Mouse (Mus musculus): ENCODE measurements around the gene Capza1. TPM values are rescaled to one million over a fixed set of nuclear protein-coding genes. Genes with fewer than 3 reads are reported as not detected.

The Capza1 gene
- polyA plus RNA-seq, 1 experiment from 2014 or later: 149 TPM

DNA sequence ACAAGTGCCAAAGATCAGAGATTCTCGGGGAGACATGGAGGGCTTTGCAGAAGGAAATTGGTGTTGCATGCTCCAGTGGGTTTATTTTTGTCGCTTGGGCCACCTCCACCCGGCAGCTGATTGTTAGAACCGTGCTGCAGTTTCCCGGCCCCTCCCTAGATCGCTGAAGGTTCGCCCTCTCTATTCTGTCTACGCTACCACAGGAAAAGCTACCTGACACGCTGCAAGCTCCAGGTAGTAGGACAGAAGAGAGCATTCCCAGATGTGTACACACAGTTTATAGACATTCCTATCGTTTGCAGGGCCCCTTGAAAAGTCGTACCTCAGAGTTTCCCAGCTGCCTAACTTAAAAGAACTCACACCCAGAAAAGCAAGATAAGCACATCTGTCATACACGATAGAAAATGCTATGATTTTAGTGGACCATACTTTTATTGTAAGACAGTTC, 1.1 kb upstream of the Capza1 start:
- peak overlapping the region; percentile 96 for H3K27ac ChIP-seq (ENCODE audit: low read length)
- peak overlapping the region; percentile 81 for H3K4me2 ChIP-seq (ENCODE audit: low read length)
- H3K4me3 ChIP-seq (ENCODE audit: low read depth, low read length): peak overlapping the region; percentile 96
- H3K9ac ChIP-seq (ENCODE audit: low read depth, low read length): peak overlapping the region; percentile 98
- peaks cover 7% of the 10 kb centered on the region for H3K36me3 ChIP-seq (ENCODE audit: control insufficient read depth, insufficient read depth, low read length)
- 2% methylated on average over 12 of the region's 12 CpGs for WGBS
- H3K4me1 ChIP-seq (ENCODE audit: control insufficient read depth, insufficient read depth, low read length): peaks cover 34% of the 10 kb centered on the region
- no peaks in the 10 kb centered on the region for H3K27me3 ChIP-seq (ENCODE audit: control insufficient read depth, insufficient read depth, low read depth, low read length)
- ATAC-seq: peak; percentile 26
- no peaks in the 10 kb centered on the region for H3K9me3 ChIP-seq (replicated peaks; ENCODE audit: control insufficient read depth, low read length, poor library complexity, severe bottlenecking)

DNA sequence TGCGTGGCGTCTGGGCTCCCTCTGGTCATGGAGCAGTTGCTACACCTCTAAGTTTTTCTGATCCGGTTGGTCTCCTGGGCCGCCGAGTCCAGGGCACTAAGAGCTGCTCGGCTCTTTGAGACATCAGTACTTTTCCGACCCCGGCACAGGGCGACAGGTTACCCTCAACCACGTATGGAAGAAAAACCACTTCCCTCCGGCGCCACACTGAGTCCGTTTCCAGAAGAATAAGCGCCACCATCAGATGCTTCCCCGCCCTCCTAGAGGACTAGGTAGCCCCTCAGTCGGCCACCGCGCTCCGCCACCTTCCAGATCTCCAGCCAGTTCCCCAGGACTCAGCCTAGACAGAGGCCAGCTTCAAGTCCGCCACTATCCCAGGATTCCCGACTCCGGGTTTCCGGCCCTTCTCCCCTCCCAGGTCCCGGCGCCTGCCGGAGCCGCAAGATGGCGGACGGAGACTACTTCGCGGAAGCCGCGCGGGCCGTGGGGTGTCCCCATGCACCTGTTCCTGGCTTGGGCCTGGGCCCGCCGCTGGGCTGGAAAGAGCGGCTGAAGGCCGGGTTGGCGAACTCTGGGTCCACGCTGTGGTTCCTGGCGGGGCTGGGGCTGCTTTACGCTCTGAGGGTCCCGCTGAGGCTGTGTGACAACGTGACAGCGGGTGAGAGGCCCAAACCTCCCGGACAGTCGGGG, 491 bp upstream of the Capza1 start:
- ATAC-seq: peak; percentile 96
- H3K9me3 ChIP-seq (replicated peaks; ENCODE audit: control insufficient read depth, low read length, poor library complexity, severe bottlenecking): no peaks in the 10 kb centered on the region
- H3K27me3 ChIP-seq (ENCODE audit: control insufficient read depth, insufficient read depth, low read depth, low read length): no peaks in the 10 kb centered on the region
- H3K9ac ChIP-seq (ENCODE audit: low read depth, low read length): peak overlapping the region; percentile 98
- peak overlapping the region; percentile 96 for H3K27ac ChIP-seq (ENCODE audit: low read length)
- peaks cover 34% of the 10 kb centered on the region for H3K4me1 ChIP-seq (ENCODE audit: control insufficient read depth, insufficient read depth, low read length)
- peaks cover 6% of the 10 kb centered on the region for H3K36me3 ChIP-seq (ENCODE audit: control insufficient read depth, insufficient read depth, low read length)
- peak overlapping the region; percentile 81 for H3K4me2 ChIP-seq (ENCODE audit: low read length)
- under 1% methylated on average over 48 of the region's 48 CpGs for WGBS
- H3K4me3 ChIP-seq (ENCODE audit: low read depth, low read length): peak overlapping the region; percentile 96

DNA sequence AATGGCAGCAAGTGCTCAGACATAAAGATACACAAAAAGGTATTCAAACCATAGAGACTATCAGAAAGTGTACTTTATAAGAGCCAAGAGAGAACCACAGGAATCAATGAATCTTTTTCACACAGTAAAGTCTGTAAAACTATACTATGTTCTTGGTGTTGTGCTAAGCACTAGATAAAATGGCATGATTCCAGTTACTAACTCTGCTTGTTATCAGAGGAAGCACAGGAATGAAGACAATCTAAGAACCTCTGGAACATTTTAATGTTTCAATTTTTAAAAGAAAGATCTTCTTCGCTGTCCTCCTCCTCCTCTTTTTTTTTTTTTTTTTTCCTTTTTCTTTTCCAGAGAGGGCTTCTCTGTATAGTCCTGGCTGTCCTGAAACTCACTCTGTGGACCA, 5.7 kb downstream of the Capza1 start:
- H3K36me3 ChIP-seq (ENCODE audit: control insufficient read depth, insufficient read depth, low read length): no peaks in the 10 kb centered on the region
- 100% methylated on average over 1 of the region's 1 CpGs for WGBS
- ATAC-seq: no peak

DNA sequence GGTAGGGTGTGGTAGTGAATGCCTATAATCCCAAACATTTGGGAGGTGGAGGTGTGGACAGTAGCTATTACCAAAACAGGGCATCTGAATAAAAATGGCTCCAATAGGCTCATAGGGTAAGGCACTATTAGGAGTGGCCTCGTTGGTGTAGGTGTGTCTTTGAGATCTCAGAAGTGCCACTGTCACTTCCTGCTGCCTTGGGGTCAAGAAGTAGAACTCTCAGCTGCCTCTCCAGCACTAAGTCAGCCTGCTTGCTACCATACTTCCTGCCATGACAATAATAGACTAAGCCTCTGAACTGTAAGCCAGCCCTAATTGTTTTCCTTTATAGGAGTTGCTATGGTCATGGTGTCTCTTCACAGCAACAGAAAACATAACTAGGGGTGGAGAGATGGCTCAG, 8.2 kb downstream of the Capza1 start:
- Histone ChIP-seq H3K36me3 (ENCODE audit: control insufficient read depth, insufficient read depth, low read length) (no peaks in the 10 kb centered on the region), H3K9ac (ENCODE audit: low read depth, low read length) (no peak overlapping the region), H3K4me1 (ENCODE audit: control insufficient read depth, insufficient read depth, low read length) (peaks cover 3% of the 10 kb centered on the region), H3K27me3 (ENCODE audit: control insufficient read depth, insufficient read depth, low read depth, low read length) (no peaks in the 10 kb centered on the region), H3K27ac (ENCODE audit: low read length) (no peak overlapping the region), H3K9me3 (replicated peaks; ENCODE audit: control insufficient read depth, low read length, poor library complexity, severe bottlenecking) (no peaks in the 10 kb centered on the region), H3K4me3 (ENCODE audit: low read depth, low read length) (no peak overlapping the region), H3K4me2 (ENCODE audit: low read length) (no peak overlapping the region)
- WGBS: 88% methylated on average over 1 of the region's 1 CpGs
- no peak for ATAC-seq

More for the DNA sequence above, 5.7 kb downstream of the Capza1 start:
- H3K4me1 ChIP-seq (ENCODE audit: control insufficient read depth, insufficient read depth, low read length): peaks cover 24% of the 10 kb centered on the region
- H3K27me3 ChIP-seq (ENCODE audit: control insufficient read depth, insufficient read depth, low read depth, low read length): no peaks in the 10 kb centered on the region
- no peak overlapping the region for H3K4me2 ChIP-seq (ENCODE audit: low read length)
- H3K4me3 ChIP-seq (ENCODE audit: low read depth, low read length): no peak overlapping the region
- H3K27ac ChIP-seq (ENCODE audit: low read length): no peak overlapping the region
- H3K9ac ChIP-seq (ENCODE audit: low read depth, low read length): no peak overlapping the region
- H3K9me3 ChIP-seq (replicated peaks; ENCODE audit: control insufficient read depth, low read length, poor library complexity, severe bottlenecking): no peaks in the 10 kb centered on the region

DNA sequence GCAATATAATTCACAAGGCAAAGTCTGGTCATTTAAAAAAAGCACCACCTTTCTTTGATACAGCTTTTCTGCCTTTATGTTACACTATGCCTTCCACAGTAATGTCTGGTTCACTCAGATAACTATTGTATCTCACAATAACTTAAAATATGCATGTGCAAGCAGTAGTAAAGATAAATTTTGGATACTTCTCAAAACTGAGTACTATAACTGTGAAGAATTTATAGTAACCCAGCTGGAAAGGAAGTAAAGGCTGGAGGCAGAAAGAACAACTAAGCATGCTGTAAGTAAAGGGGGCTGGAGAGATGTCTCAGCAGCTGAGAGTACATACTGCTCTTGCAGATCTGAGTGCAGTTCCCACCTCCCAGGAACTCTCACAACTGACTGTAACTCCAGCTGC, 9.4 kb downstream of the Capza1 start:
- no peaks in the 10 kb centered on the region for H3K27me3 ChIP-seq (ENCODE audit: control insufficient read depth, insufficient read depth, low read depth, low read length)
- ATAC-seq: no peak

DNA sequence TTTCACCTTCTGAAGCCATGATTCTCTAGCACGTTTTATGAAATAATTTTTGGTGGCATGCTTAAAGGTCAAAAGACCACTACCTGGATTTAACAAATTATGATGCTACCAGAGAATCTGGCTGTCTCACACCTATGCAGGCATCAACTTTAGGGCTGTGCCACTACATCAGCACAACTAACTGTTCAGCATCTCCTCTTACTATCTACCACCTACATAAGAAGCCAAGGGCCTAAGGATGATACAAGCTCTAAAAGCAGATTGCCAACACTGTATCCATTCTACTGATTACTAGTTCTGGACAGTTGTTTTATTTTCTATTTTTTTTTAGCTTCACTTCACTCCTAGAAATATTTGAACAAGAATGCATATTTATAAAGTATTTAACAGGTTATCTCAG, 9.8 kb downstream of the Capza1 start:
- H3K27ac ChIP-seq (ENCODE audit: low read length): no peak overlapping the region
- H3K4me1 ChIP-seq (ENCODE audit: control insufficient read depth, insufficient read depth, low read length): no peaks in the 10 kb centered on the region
- H3K4me2 ChIP-seq (ENCODE audit: low read length): no peak overlapping the region
- H3K4me3 ChIP-seq (ENCODE audit: low read depth, low read length): no peak overlapping the region
- ATAC-seq: no peak
- no peaks in the 10 kb centered on the region for H3K9me3 ChIP-seq (replicated peaks; ENCODE audit: control insufficient read depth, low read length, poor library complexity, severe bottlenecking)
- H3K27me3 ChIP-seq (ENCODE audit: control insufficient read depth, insufficient read depth, low read depth, low read length): no peaks in the 10 kb centered on the region
- no peak overlapping the region for H3K9ac ChIP-seq (ENCODE audit: low read depth, low read length)
- 90% methylated on average over 1 of the region's 1 CpGs for WGBS
- H3K36me3 ChIP-seq (ENCODE audit: control insufficient read depth, insufficient read depth, low read length): no peaks in the 10 kb centered on the region

More for the DNA sequence above, 9.4 kb downstream of the Capza1 start:
- Histone ChIP-seq H3K4me1 (ENCODE audit: control insufficient read depth, insufficient read depth, low read length) (no peaks in the 10 kb centered on the region), H3K9ac (ENCODE audit: low read depth, low read length) (no peak overlapping the region), H3K27ac (ENCODE audit: low read length) (no peak overlapping the region), H3K36me3 (ENCODE audit: control insufficient read depth, insufficient read depth, low read length) (no peaks in the 10 kb centered on the region), H3K4me2 (ENCODE audit: low read length) (no peak overlapping the region), H3K4me3 (ENCODE audit: low read depth, low read length) (no peak overlapping the region), H3K9me3 (replicated peaks; ENCODE audit: control insufficient read depth, low read length, poor library complexity, severe bottlenecking) (no peaks in the 10 kb centered on the region)

DNA sequence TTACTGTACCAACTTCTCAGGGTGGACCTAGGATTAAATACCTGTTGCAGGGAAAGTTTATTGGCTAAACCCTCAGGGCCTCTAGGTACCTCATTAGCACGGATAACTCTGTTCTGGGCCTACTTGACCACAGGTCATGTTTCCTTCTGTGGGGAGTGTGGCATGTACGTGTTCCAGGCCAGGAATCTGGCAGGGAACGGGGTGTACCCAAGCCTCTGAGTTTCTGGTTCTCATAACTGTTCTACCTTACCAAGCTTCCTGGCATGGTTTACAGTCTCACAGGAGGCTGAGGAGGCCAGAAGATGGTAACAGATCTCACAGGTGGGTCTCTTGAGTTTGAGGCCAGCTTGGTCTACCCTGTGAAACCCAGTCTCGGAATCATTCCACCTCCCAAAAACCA, 17.7 kb downstream of the Capza1 start:
- Histone ChIP-seq H3K27ac (ENCODE audit: low read length) (no peak overlapping the region), H3K27me3 (ENCODE audit: control insufficient read depth, insufficient read depth, low read depth, low read length) (no peaks in the 10 kb centered on the region), H3K4me1 (ENCODE audit: control insufficient read depth, insufficient read depth, low read length) (no peaks in the 10 kb centered on the region), H3K9ac (ENCODE audit: low read depth, low read length) (no peak overlapping the region), H3K9me3 (replicated peaks; ENCODE audit: control insufficient read depth, low read length, poor library complexity, severe bottlenecking) (no peaks in the 10 kb centered on the region), H3K4me3 (ENCODE audit: low read depth, low read length) (no peak overlapping the region), H3K36me3 (ENCODE audit: control insufficient read depth, insufficient read depth, low read length) (peaks cover 10% of the 10 kb centered on the region), H3K4me2 (ENCODE audit: low read length) (no peak overlapping the region)
- no peak for ATAC-seq
- 95% methylated on average over 4 of the region's 4 CpGs for WGBS

DNA sequence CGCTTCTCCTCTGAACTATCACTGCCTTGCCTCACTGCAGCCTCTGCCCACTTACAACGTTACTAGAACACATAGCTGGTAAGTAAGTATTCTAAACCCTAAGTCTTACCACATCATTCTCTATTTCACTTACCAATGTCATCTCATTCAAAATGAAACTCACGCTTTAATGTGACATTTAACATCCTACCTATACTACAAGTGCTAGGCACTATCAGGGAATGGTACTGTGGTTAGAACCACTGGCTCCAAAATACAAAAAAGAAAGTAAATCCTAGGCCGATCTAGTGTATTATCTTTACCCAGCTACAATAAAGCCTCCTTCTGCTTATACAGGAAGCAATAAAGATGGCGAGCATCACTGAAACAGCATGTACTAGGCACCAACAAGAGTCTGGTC, 23.3 kb downstream of the Capza1 start:
- Histone ChIP-seq H3K4me3 (ENCODE audit: low read depth, low read length) (no peak overlapping the region), H3K9ac (ENCODE audit: low read depth, low read length) (no peak overlapping the region), H3K4me1 (ENCODE audit: control insufficient read depth, insufficient read depth, low read length) (no peaks in the 10 kb centered on the region), H3K9me3 (replicated peaks; ENCODE audit: control insufficient read depth, low read length, poor library complexity, severe bottlenecking) (no peaks in the 10 kb centered on the region), H3K27me3 (ENCODE audit: control insufficient read depth, insufficient read depth, low read depth, low read length) (no peaks in the 10 kb centered on the region), H3K4me2 (ENCODE audit: low read length) (no peak overlapping the region), H3K27ac (ENCODE audit: low read length) (no peak overlapping the region), H3K36me3 (ENCODE audit: control insufficient read depth, insufficient read depth, low read length) (peaks cover 22% of the 10 kb centered on the region)
- 99% methylated on average over 5 of the region's 5 CpGs for WGBS
- ATAC-seq: no peak

DNA sequence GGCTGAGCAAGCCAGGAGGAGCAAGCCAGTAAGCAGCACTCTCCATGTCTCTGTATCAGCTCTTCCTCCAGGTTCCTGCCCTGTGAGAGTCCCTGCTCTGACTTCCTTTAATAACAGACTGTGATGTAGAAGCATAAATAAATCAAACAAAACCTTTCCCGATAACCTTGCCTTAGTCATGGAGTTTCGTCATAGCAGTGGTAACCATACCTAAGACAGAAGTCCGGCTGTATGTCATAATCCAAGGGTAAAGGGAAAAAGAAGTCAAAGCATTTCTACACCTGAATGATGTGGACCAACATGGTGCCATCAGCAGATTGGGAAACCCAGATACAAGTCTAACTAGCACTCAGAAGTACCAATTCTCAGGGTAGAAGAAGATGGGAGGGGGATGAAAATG, 28.5 kb downstream of the Capza1 start:
- no peak for ATAC-seq
- H3K4me3 ChIP-seq (ENCODE audit: low read depth, low read length): no peak overlapping the region
- H3K27ac ChIP-seq (ENCODE audit: low read length): no peak overlapping the region
- peaks cover 22% of the 10 kb centered on the region for H3K36me3 ChIP-seq (ENCODE audit: control insufficient read depth, insufficient read depth, low read length)
- WGBS: 97% methylated on average over 3 of the region's 3 CpGs
- H3K9ac ChIP-seq (ENCODE audit: low read depth, low read length): no peak overlapping the region
- no peaks in the 10 kb centered on the region for H3K9me3 ChIP-seq (replicated peaks; ENCODE audit: control insufficient read depth, low read length, poor library complexity, severe bottlenecking)
- no peak overlapping the region for H3K4me2 ChIP-seq (ENCODE audit: low read length)
- H3K27me3 ChIP-seq (ENCODE audit: control insufficient read depth, insufficient read depth, low read depth, low read length): no peaks in the 10 kb centered on the region
- no peaks in the 10 kb centered on the region for H3K4me1 ChIP-seq (ENCODE audit: control insufficient read depth, insufficient read depth, low read length)

Data from midbrain, embryonic 16.5 days (tissue).